Mouse (Mus musculus) kidney, postnatal 0 days (tissue): ENCODE results near the gene Gsto1. TPM values are rescaled to one million over a fixed set of nuclear protein-coding genes. Genes with fewer than 3 reads are reported as not detected.

Experiments
- ATAC-seq: fragments of 200-750 bp; cut with Nextera tagmentation; replicated peaks from 2 replicates; pipeline ENCODE4 v1.8.0; 2017; ENCODE audit warnings: low read depth, moderate number of reproducible peaks, moderate TSS enrichment, moderate library complexity; ENCODE audit not compliant: low FRiP score
- DNase-seq: peaks from one replicate; pipeline ENCODE4 v3.0.0-alpha.2; 2016; ENCODE audit warnings: low spot score
- H3K27ac ChIP-seq: fragments of 300-500 bp; sonication (generic); 2 replicates; pipeline ENCODE4 v1.5.1; 2014; ENCODE audit warnings: mild to moderate bottlenecking
- H3K27me3 ChIP-seq: fragments of 300-500 bp; sonication (generic); 2 replicates; pipeline ENCODE4 v1.6.1; 2014; ENCODE audit warnings: low read length, mixed read lengths; ENCODE audit not compliant: insufficient read depth
- H3K36me3 ChIP-seq: fragments of 300-500 bp; sonication (generic); 2 replicates; pipeline ENCODE4 v1.6.1; 2014; ENCODE audit warnings: low read length, mixed read lengths; ENCODE audit not compliant: insufficient read depth
- H3K4me1 ChIP-seq: fragments of 300-500 bp; sonication (generic); replicated peaks from 2 replicates; pipeline ENCODE4 v1.6.1; 2014; ENCODE audit warnings: antibody characterized with exemption, low read length, mixed read lengths; ENCODE audit not compliant: insufficient read depth
- H3K4me2 ChIP-seq: fragments of 300-500 bp; sonication (generic); 2 replicates; pipeline ENCODE4 v1.6.1; 2014; ENCODE audit warnings: mild to moderate bottlenecking, low read length, moderate library complexity, mixed read lengths
- H3K4me3 ChIP-seq: fragments of 300-500 bp; sonication (generic); replicated peaks from 2 replicates; pipeline ENCODE4 v1.5.1; 2014; ENCODE audit warnings: low read depth, low read length
- H3K9ac ChIP-seq: fragments of 300-500 bp; sonication (generic); 2 replicates; pipeline ENCODE4 v1.6.1; 2014; ENCODE audit warnings: low read depth, low read length
- H3K9me3 ChIP-seq: fragments of 300-500 bp; sonication (generic); replicated peaks from 2 replicates; pipeline ENCODE4 v1.6.1; 2016; ENCODE audit warnings: low read length, inconsistent platforms, mixed read lengths
- CTCF ChIP-seq: IDR thresholded peaks from 2 replicates; pipeline ENCODE4 v1.5.1; 2016; ENCODE audit warnings: antibody characterized with exemption, low read depth, mild to moderate bottlenecking, moderate library complexity
- WGBS: fragments of 180-500 bp; shearing (Covaris S2); extraction: QIAGEN DNeasy Blood & Tissue Kit; methylation state at CpG from one replicate; pipeline ENCODE4 v1.1.7; 2014; 5-methylcytosine and 5-hydroxymethylcytosine counted together
- polyA plus RNA-seq: library from polyadenylated mRNA; unstranded; fragments of >200 nt; fragmentation: Nextera tagmentation; extraction: Ambion mirVana; gene quantifications from 2 replicates; pipeline ENCODE4 v1.2.1, GENCODE M21; 2015

Gene Gsto1
- polyA plus RNA-seq = 150 and 159 TPM in 2 replicates

DNA sequence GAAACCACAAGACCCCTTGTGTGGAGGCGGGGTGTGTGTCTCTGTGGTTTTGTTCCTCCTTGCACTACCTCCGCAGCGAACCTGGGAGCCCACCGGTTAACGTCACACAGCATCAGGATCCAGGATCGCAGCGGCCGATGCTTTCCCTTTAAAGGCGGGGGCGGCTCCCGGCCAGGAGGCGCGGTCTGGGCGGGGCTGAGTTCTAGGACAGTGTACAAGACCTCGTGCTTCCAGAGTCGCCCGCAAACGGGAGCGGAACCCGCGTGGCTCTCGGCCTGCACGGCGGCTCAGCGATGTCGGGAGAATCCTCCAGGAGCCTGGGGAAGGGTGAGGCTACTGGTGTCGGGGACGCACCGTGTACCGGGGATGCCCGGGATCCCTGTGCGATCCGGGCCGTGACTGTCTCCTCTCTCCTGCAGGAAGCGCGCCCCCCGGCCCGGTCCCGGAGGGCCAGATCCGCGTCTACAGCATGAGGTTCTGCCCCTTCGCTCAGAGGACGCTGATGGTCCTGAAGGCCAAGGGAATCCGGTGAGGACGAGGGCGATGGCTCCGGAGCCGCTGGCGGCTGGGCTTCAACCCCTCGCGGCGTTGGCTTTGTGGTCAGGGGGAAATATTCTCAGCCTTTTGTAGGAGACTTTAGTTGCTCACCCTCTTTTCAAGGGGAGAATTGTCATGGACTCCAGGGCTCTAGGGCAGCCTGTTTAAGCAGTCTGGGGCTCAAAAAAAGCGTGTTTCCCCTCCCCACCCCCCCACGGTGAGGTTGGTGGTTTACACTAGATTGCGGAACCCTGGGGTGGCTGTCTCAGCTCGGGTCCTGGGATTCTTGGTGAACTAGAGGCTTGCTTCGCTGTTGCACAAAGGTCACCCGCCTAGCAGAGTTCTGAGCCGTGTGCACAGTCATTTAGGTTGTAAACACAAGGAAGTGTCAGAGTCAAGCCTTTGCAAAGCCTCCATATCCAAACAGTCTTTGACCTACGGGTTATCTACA lies at the start of gene Gsto1:
TSS of gene Gsto1 (plus strand) at position 175 of the 988 bp plus-strand sequence.
- WGBS = under 1% methylated on average over 58 of the region's 60 CpGs
- Histone ChIP-seq H3K36me3 (0 out of 2 replicates have a peak, but pooled peaks cover 11% of the 10 kb centered on the region), H3K4me2 (peak within 1 kb of the TSS; percentile 83), H3K27ac (peak within 1 kb of the TSS; percentile 47), H3K27me3 (no peaks in the 10 kb centered on the region), H3K9me3 (no peaks in the 10 kb centered on the region), H3K4me1 (peaks cover 7% of the 10 kb centered on the region), H3K4me3 (peak within 1 kb of the TSS; percentile 48), H3K9ac (peak within 1 kb of the TSS; percentile 53)
- ATAC-seq = peak; percentile 94
- 0 out of 2 replicates have a peak, but pooled peaks have one; percentile 2 for TF ChIP-seq CTCF
- peak; percentile 93 for DNase-seq

DNA sequence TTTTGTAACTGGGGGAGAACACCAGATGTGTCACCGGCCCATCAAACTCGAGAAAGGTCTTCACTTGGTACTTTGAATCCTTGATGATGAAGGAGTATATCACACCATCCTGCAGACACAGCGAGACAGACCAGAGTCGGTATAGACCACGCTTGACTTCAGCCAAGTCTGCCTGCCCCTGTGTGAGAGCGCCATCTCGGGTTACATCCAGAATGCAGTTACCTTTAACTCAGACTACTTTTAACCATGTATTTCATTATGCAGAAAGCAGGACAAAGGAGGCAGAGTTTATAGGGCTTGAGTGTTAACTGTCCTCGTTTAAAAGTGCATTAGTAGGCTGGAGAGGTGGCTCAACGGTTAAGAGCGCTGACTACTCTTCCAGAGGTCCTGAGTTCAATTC lies 42.7 kb upstream of the Gsto1 start:
- ATAC-seq = no peak
- no peak overlapping the region for H3K4me2 ChIP-seq
- H3K36me3 ChIP-seq = no peaks in the 10 kb centered on the region
- 58% methylated on average over 10 of the region's 10 CpGs for WGBS
- no peaks in the 10 kb centered on the region for H3K27me3 ChIP-seq
- TF ChIP-seq CTCF = peak; percentile 19; the same call in 1 of the 2 replicates
- H3K27ac ChIP-seq = no peak overlapping the region
- H3K9me3 ChIP-seq = no peaks in the 10 kb centered on the region
- no peaks in the 10 kb centered on the region for H3K4me1 ChIP-seq
- no peak for DNase-seq
- H3K4me3 ChIP-seq = no peak overlapping the region
- no peak overlapping the region for H3K9ac ChIP-seq

DNA sequence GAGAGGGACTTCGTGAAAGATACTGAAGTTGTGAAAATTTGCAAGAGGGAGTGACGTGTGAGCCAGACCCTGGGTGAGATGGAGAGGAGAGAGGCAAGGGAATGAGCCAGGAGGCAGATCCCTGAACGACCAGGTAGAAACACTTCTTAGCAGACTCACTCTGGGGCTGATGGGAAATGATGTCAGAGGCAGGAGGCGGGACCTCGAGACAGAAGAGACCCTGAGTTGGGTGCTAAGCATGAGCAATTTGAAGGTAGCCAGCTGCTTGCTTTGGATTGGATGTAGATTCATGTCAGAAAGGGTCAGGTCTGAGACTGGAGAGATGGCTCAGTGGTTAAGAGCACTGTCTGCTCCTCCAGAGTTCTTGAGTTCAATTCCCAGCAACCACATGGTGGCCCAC lies 40.0 kb upstream of the Gsto1 start:
- no peaks in the 10 kb centered on the region for H3K36me3 ChIP-seq
- no peak for TF ChIP-seq CTCF
- ATAC-seq = no peak
- H3K27ac ChIP-seq = no peak overlapping the region
- H3K4me2 ChIP-seq = no peak overlapping the region
- H3K9ac ChIP-seq = no peak overlapping the region
- 86% methylated on average over 5 of the region's 5 CpGs for WGBS
- H3K27me3 ChIP-seq = no peaks in the 10 kb centered on the region
- H3K9me3 ChIP-seq = no peaks in the 10 kb centered on the region
- no peak overlapping the region for H3K4me3 ChIP-seq
- no peaks in the 10 kb centered on the region for H3K4me1 ChIP-seq
- DNase-seq = no peak

DNA sequence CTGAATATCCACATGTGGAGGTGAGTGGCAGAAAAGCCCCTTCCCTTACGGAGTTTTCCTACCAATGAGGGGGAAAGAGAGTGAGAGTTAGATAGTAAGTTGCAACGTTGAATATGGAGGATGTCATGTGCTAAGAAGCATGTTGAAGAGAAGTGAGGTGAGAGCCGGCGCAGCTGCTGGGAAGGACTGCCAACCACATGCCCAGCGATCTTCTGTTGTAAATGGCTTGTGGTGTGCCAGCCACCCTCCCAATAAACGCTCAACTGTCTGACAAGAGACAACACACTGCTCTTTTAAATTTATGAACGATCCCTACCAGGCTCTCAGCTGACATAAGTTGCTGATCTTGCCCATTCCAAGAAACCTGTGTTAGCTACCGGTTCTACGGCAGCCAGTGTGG lies 37.1 kb upstream of the Gsto1 start:
- WGBS = 77% methylated on average over 9 of the region's 9 CpGs
- H3K9ac ChIP-seq = no peak overlapping the region

DNA sequence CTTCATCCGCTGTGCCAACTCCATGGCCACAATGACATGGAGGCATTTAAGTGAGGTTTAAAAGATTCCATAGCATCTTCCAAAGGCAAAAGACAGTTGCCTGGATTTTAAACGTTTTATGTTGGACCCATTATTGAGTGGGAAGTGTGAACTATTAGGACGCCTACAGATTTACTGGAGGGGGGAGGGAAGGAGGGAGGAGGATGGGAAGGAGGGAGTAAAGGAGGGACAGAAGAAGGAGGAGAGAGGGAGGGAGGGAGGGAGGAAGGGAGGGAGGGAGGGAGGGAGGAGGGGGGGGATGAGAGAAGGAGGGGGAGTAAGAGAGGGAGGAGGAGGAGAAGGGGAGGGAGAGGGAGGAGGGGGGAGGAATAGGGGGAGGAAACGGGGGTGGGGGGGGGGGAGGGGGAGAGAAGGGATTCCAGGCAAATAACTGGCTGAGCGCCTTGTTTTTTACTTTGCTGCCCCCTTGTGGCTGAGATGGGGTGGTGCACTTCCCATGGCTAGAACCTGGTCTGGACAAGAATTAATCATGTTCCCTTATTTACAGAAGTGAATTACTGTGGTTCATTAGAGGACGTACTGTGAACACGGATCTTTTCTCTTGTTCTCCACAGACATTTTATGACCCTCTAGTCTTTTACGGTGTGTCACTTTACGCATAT lies 33.8 kb upstream of the Gsto1 start:
- Histone ChIP-seq H3K4me1 (no peaks in the 10 kb centered on the region), H3K4me2 (no peak overlapping the region), H3K27ac (no peak overlapping the region), H3K4me3 (no peak overlapping the region), H3K36me3 (no peaks in the 10 kb centered on the region), H3K9ac (no peak overlapping the region), H3K27me3 (no peaks in the 10 kb centered on the region), H3K9me3 (no peaks in the 10 kb centered on the region)
- 20% methylated on average over 9 of the region's 9 CpGs for WGBS
- TF ChIP-seq CTCF = peak; percentile 73
- ATAC-seq (no peak), DNase-seq (peak; percentile 79)

More for the DNA sequence above, 37.1 kb upstream of the Gsto1 start:
- TF ChIP-seq CTCF = no peak
- H3K4me3 ChIP-seq = no peak overlapping the region
- H3K27me3 ChIP-seq = no peaks in the 10 kb centered on the region
- no peaks in the 10 kb centered on the region for H3K36me3 ChIP-seq
- no peak overlapping the region for H3K27ac ChIP-seq
- H3K4me2 ChIP-seq = no peak overlapping the region
- no peak for DNase-seq
- H3K4me1 ChIP-seq = no peaks in the 10 kb centered on the region
- ATAC-seq = no peak
- H3K9me3 ChIP-seq = no peaks in the 10 kb centered on the region

DNA sequence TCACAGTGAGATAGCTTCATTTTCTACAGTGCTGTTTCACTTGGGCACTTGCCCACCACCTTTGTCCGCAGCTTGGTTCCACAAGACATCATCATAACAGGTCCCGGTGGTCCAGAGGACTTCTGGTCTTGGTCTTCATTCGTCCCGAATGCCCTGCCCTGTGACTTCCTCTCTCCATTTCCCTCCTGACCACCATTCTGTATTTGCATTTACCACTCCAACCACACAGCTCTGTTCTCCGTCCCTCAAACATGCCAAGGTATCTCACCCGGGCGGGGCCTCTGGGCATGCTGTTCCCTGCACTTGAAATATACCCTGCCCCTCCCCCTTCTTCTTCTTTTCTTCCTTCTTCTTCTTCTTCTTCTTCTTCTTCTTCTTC lies 33.3 kb upstream of the Gsto1 start:
- ATAC-seq (no peak), DNase-seq (no peak)
- Histone ChIP-seq H3K36me3 (no peaks in the 10 kb centered on the region), H3K9me3 (no peaks in the 10 kb centered on the region), H3K27ac (no peak overlapping the region), H3K4me2 (no peak overlapping the region), H3K27me3 (no peaks in the 10 kb centered on the region), H3K4me1 (no peaks in the 10 kb centered on the region), H3K4me3 (no peak overlapping the region), H3K9ac (no peak overlapping the region)
- no peak for TF ChIP-seq CTCF
- 56% methylated on average over 7 of the region's 7 CpGs for WGBS
